Mouse (Mus musculus): ENCODE results near the gene Ppp1r15b.

The Ppp1r15b gene

GRCm38 (mm10) chr1:133161559-133161958, 30.6 kb downstream of the Ppp1r15b start:
- no peak for DNase-seq (ENCODE audit: low read depth)

GRCm38 (mm10) chr1:133162046-133162445, 31.1 kb downstream of the Ppp1r15b start:
- no peak for DNase-seq (ENCODE audit: low read depth)

GRCm38 (mm10) chr1:133162981-133163380, 32.0 kb downstream of the Ppp1r15b start:
- no peak for DNase-seq (ENCODE audit: low read depth)

GRCm38 (mm10) chr1:133163820-133164431, 33.0 kb downstream of the Ppp1r15b start, which contains the start of gene Plekha6:
Plekha6 (plus strand) TSS chr1:133164210.
- DNase-seq (ENCODE audit: low read depth): no peak

GRCm38 (mm10) chr1:133164591-133165011, 33.7 kb downstream of the Ppp1r15b start:
- DNase-seq (ENCODE audit: low read depth): no peak

- DNase-seq (ENCODE audit: low read depth): no peak
Measured at GRCm38 (mm10) chr1:133165111-133165510, 34.2 kb downstream of the Ppp1r15b start.

GRCm38 (mm10) chr1:133168318-133169060, 37.5 kb downstream of the Ppp1r15b start:
- DNase-seq (ENCODE audit: low read depth): peak; percentile 23

- DNase-seq (ENCODE audit: low read depth): no peak
Measured at GRCm38 (mm10) chr1:133170196-133170595, 39.3 kb downstream of the Ppp1r15b start.

- no peak for DNase-seq (ENCODE audit: low read depth)
Measured at GRCm38 (mm10) chr1:133171357-133171756, 40.4 kb downstream of the Ppp1r15b start.

GRCm38 (mm10) chr1:133175150-133175549, 44.2 kb downstream of the Ppp1r15b start:
- no peak for DNase-seq (ENCODE audit: low read depth)

GRCm38 (mm10) chr1:133177480-133178172, 46.7 kb downstream of the Ppp1r15b start:
- peak; percentile 31 for DNase-seq (ENCODE audit: low read depth)

GRCm38 (mm10) chr1:133178732-133179440, 47.9 kb downstream of the Ppp1r15b start:
- no peak for DNase-seq (ENCODE audit: low read depth)

- DNase-seq (ENCODE audit: low read depth): peak; percentile 10
Measured at GRCm38 (mm10) chr1:133181072-133182015, 50.4 kb downstream of the Ppp1r15b start.

- DNase-seq (ENCODE audit: low read depth): no peak
Measured at GRCm38 (mm10) chr1:133182016-133182705, 51.2 kb downstream of the Ppp1r15b start.

- no peak for DNase-seq (ENCODE audit: low read depth)
Measured at GRCm38 (mm10) chr1:133182706-133183095, 51.8 kb downstream of the Ppp1r15b start.

GRCm38 (mm10) chr1:133183141-133183925, 52.4 kb downstream of the Ppp1r15b start:
- DNase-seq (ENCODE audit: low read depth): no peak

GRCm38 (mm10) chr1:133187948-133188680, 57.2 kb downstream of the Ppp1r15b start:
- DNase-seq (ENCODE audit: low read depth): no peak

- DNase-seq (ENCODE audit: low read depth): no peak
Measured at GRCm38 (mm10) chr1:133188719-133189118, 57.8 kb downstream of the Ppp1r15b start.
